Mouse (Mus musculus) CD8-positive naive resting alpha-beta T cell, adult 2 months (primary cell): ENCODE results near the gene AK157302.

Experiments
- DNase-seq, 2 experiments: peaks; one replicate each; pipeline ENCODE4 v3.0.0; 2022; ENCODE audit warnings: low read depth in 2 of 2, low spot score in 2 of 2

AK157302 gene

DNA sequence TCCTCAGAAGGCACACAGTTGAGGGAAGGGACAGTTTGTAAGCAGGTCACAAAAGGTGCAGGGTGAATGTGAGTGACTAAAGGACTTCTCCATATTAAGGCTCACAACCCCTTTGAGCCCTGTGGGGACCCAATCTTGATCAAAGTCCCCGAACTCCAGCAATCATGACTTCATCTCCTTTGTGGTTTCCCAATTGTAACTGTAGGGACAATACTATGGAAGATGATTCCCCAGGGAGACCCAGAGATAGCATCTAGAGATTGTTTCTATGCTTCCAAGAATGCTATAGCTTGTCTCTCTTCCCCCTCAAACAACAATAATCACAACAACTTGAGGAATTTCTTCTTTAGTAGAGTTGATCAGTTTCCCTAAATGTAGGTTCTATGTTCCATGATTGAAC, 47.7 kb downstream of the AK157302 start, which contains the start of gene Olfr1366:
TSS of gene Olfr1366 (minus strand) at position 101 of the 400 bp plus-strand sequence.
- no peak for DNase-seq
